Mouse (Mus musculus) megakaryocyte-erythroid progenitor cell, adult 5-6 weeks (primary cell): ENCODE results near the gene Ptgs2. TPM values are rescaled to one million over a fixed set of nuclear protein-coding genes. Genes with fewer than 3 reads are reported as not detected.

Experiments
- ATAC-seq: replicated peaks from 2 replicates; pipeline ENCODE4 v1.8.0; 2016; ENCODE audit warnings: mild to moderate bottlenecking, inconsistent platforms; ENCODE audit not compliant: severe bottlenecking, poor library complexity, low FRiP score, low TSS enrichment
- total RNA-seq, 2 experiments: library from RNA; stranded (forward) in 1 of 2; stranded (reverse) in 1 of 2; fragments of 200-1000, 215-1000 nt in 1 of 2; fragments of >200 nt in 1 of 2; fragmentation: Nextera tagmentation in 1 of 2; gene quantifications; 2 replicates each; pipeline ENCODE4 v1.2.3; 2014 to 2017

The Ptgs2 gene
- not detected in 2 replicates for total RNA-seq (2014; fragmentation: Nextera tagmentation)
- 0.65 TPM in 1 of 2 replicates, not detected in the other for total RNA-seq (2017)

DNA sequence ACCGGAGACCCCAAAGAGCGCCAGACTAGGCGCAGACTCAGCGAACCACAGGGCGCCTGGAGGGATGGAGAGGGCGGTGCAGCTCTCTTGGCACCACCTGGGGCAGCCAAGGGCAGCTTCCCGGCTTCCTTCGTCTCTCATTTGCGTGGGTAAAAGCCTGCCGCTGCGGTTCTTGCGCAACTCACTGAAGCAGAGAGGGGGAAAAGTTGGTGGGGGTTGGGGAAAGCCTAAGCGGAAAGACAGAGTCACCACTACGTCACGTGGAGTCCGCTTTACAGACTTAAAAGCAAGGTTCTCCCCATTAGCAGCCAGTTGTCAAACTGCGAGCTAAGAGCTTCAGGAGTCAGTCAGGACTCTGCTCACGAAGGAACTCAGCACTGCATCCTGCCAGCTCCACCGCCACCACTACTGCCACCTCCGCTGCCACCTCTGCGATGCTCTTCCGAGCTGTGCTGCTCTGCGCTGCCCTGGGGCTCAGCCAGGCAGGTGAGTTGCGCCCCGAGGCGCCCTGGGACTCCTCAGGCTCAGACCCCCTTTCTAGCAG lies at the start of gene Ptgs2:
Gene Ptgs2 (plus strand): TSS at position 242 of the 544 bp plus-strand sequence.
- ATAC-seq, result peak; percentile 73

DNA sequence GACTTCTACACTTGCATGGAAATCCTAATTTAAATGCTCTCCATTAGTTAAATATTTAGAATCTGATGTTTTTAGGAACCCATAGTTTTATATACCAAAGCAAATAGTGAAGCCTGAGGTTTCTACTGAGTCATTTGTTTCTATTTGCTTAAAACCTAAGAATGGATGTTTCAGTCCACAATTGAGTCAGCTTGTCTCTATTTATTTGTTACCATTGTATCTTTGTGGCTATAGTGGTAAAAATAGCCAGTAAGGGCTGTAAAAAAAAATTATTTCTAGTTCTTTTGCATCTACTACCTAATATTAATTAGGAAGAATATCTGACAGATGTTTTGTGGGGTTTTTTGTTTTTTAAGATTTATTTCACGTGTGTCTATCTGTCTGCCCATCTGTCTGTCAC lies 49.6 kb upstream of the Ptgs2 start:
- no peak for ATAC-seq

DNA sequence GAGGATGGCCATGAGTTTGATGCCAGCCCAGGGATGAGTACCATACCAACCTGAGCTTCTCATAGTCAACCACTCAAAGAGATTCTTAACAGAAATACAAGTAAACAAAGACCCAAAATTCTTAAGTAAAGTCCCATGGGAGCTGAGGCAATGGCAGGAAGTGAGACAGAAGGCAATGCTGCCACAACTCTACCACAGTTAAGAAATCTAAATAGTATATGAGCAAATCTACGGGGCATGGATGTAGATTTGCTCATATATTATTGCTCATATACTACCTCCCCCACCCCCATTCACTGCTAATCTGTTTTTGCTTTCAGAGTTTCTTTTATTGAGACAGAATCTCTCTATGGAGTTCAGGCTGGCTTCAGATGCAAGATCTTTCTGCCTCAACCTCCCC lies 34.1 kb upstream of the Ptgs2 start:
- ATAC-seq, result no peak

DNA sequence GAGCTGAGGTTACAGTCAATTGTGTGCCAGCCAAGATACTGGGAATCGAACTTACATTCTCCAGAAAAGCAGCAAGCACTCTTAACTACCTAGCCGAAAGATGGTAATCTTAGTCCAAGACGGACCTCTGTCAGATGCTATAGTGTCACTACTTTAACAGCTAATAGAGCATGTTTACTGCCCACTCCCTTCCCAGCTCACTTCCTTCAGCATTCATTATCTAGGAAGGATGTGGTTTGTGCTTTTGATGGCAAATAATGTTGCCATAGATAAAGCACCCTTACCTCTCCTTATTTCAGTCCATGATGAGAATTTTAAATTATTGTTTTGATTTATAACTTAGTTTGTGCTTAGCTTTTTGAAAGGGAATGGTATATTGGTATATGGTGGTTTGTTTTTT lies 27.0 kb upstream of the Ptgs2 start:
- no peak for ATAC-seq

- no peak for ATAC-seq
Measured at GRCm38 (mm10) chr1:150074609-150075008, 25.2 kb upstream of the Ptgs2 start.

GRCm38 (mm10) chr1:150089040-150089692 lies 10.7 kb upstream of the Ptgs2 start:
- ATAC-seq, result no peak

DNA sequence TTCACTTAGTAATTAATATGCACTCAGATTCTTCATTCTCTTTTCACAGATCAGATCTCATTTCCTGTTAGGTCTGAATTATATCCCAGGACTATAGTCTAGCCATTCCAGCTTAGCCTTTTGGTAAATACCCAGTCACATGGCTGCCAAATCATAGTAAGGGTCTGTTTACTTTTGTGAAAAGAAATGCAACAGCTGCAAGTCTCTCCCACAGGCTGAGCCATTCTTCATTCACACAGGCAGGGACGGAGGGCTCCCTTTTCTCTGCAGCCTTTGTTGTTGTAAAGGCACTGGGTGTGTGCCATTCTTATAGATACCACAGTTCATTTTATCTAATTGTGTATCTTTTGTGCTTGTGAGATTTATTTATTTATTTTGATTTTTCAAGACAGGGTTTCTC lies 9.6 kb upstream of the Ptgs2 start:
- no peak for ATAC-seq

DNA sequence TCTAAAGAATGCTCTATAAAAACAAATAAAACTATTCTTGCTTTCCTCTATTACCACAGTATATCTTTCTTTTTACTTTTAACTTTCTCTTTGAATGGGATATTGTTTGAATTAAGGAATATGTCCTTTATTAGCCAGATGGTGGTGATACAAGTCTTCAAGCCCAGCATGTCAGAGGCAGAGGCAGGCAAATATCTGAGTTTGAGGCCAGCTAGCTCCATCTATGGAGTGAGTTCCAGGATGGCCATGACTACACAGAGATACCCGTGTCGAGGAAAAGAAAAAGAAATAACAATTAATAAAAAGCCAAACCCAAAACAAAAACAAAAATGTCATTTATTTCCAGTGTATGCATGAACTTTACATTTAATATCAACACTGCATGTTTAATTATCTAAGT lies 2.8 kb upstream of the Ptgs2 start:
- no peak for ATAC-seq

DNA sequence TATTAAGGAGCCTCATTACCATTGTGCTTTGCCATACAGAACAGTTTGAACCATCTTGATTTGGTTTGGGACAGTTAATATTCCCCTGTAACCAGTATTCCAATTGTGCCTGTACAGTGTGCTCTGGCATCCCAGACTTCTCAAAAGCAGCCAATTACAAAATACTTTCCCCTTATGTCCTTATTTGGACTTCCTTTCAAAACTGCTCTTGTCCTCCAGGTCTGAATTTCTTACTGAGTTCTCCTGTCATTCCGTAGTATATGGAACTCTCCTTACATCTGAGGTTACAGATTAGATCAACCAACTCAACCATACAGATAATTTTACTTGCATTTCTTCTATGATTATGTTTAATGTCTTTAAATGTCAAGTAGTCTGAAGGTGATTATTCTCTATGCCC lies 2.1 kb upstream of the Ptgs2 start:
- ATAC-seq, result no peak

DNA sequence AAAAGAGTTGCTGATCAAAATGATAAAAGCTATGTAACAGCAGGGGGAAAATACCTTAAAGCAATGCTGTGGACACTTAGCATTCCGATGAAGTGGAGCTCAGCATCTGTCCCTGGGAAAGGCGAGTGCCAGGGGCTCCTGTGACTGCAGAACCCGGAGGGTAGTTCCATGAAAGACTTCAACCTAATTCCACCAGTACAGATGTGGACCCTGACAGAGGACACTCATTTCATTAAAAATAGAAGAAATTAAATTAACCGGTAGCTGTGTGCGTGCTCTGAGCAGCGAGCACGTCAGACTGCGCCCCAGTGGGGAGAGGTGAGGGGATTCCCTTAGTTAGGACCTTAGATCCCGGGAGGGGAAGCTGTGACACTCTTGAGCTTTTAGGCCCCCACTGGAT lies 457 bp upstream of the Ptgs2 start:
- ATAC-seq, result peak; percentile 30

DNA sequence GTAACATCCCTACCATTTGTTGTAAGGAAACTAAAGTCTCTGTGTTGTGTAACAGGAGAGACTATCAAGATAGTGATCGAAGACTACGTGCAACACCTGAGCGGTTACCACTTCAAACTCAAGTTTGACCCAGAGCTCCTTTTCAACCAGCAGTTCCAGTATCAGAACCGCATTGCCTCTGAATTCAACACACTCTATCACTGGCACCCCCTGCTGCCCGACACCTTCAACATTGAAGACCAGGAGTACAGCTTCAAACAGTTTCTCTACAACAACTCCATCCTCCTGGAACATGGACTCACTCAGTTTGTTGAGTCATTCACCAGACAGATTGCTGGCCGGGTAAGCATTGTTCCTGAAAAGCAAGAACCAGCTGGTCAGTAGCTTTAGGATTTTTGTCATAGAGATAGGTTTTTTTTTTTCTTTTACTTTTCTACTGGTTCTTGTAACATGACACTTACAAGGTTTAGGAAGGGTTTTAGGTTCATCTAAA lies 4.4 kb downstream of the Ptgs2 start:
- ATAC-seq, result no peak

GRCm38 (mm10) chr1:150106736-150107135 lies 6.9 kb downstream of the Ptgs2 start:
- no peak for ATAC-seq

- ATAC-seq, result no peak
Measured at GRCm38 (mm10) chr1:150109591-150109990, 9.8 kb downstream of the Ptgs2 start.

DNA sequence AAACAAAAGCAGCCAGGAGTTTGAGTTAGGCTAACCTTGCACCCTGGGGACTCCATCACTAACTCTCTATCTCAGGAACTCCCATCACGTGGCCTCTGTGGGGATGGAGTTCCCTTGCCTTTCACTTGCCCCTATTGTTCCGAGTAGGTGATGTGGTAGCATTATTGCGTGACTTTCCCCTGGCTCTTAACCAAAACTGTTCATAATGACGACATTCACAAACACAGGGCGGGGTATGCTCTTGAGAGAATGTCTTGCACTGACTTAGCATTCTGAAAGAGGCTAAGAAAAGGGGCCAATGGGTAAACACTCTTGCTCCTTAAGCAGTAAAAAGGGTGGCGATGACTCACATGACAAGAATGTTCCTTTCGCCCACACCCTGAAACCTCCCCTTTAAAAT lies 15.5 kb downstream of the Ptgs2 start:
- no peak for ATAC-seq

DNA sequence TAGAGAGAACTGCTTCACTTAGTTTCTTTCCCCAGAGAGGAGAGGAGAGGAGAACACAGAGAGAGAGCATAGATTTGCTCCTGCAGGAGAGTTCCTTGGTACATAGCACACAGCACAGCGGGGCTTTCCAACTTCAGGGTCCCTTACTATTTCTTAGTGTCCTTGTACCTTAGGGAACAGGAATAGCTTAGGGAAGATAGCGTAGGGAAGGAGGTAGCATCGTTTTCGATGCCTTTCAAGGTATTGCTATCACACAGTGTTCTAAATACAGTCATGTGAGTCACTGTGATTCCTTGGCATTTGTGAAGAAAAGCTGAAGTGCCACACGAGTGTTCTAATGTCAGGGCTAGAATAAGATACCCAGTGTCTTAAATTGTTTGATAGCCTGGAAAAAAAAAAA lies 18.5 kb downstream of the Ptgs2 start:
- no peak for ATAC-seq

DNA sequence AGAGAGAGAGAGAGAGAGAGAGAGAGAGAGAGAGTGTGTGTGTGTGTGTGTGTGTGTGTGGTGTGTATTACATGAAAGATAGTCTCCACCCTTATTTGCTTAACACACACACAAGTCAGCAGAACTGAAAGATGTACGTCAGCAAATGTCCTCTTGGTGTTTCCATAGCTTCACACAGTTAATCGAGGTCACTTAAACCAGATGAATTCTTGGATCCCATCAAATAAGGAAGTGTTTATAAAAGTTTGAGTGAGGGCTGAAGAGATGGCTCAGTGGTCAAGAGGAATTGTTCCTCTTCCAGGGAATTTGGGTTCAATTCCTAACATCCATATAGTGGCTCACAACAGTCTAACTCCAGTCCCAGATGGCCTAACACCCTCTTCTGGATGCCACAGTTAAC lies 25.7 kb downstream of the Ptgs2 start:
- no peak for ATAC-seq

- ATAC-seq, result no peak
Measured at GRCm38 (mm10) chr1:150130070-150130469, 30.2 kb downstream of the Ptgs2 start.

DNA sequence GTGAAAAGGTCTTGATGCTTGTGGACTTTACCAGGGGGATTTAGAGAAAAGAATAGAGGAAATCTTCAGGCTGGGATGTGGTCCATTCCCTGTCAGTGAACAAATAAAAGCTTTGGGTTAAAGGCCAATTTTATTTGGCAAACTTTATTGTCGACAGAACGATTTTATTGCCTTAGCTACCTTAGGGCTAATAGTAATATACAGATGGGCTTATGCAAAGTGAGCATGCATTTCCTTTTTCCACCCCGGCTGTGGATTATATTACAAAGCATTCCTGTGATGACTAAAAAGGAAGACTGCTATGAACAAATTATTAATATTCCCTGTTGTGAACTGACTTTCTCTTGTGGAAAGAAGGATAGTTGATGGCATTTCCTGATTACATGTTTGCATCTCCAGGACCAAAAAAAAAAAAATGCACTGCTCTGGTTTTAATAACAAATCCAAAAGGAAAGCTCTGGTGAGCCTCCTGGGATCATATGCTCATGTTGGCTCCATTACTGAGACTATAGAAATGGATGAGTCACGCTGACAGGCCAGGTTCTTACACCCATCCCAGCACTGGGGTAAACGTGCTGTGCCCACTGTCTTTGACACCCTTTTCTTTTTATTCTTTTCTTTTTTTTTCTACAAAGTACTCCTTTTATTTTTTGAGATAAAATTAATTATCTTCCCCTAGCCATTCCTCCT lies 30.9 kb downstream of the Ptgs2 start:
- no peak for ATAC-seq

DNA sequence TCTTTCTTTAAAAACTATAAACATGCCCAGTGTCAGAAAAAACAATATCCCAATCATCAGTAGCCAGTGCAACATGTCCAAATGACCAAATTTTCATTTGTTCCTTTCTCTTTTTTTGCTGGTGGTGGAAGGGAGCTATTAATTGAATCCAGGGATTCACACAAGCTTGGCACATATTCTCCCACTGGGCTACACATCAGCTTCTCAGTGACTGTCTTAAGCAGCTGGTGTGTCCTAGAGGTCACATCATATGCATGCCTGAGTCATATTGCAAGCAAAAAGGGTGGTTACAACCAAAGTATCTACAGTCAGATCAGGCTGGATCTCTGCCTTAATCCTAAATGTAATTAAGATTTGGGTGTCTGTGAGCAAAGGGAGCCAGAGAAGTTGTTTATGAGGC lies 35.5 kb downstream of the Ptgs2 start:
- no peak for ATAC-seq

DNA sequence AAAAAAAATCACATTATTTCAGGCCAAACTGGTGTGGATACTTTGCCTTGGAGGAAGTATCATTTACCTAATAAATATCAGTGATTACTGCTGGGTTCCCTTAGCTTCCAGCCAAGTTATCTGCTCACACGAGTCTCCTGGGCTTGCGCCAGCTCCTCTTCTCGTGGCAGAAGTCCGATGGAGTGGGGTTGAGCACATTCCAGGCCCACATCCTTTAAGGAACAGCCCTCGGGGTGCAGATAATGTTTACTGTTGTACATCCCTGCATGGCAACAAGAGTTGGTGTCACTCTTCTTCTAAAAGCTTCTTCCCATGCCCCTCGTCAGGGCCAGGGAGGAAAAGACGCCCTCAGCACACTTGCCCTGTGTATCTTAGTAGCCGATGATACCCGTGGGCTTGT lies 39.9 kb downstream of the Ptgs2 start:
- ATAC-seq, result no peak

- ATAC-seq, result no peak
Measured at GRCm38 (mm10) chr1:150141939-150142338, 42.1 kb downstream of the Ptgs2 start.
